Mouse (Mus musculus) urinary bladder, adult 18-20 months (tissue): ENCODE data around the gene Gdnf.

Experiments
- DNase-seq, 2 experiments: peaks; one replicate each; pipeline ENCODE4 v3.0.0; 2022; ENCODE audit warnings: low spot score in 2 of 2, mixed read lengths in 2 of 2

The Gdnf gene

GRCm38 (mm10) chr15:7810556-7811252 is at the start of gene Gdnf:
Gene Gdnf, plus strand, starts transcription at chr15:7810846.
- no peak for DNase-seq

GRCm38 (mm10) chr15:7767166-7767565 is 43.5 kb upstream of the Gdnf start:
- DNase-seq = no peak

- DNase-seq = no peak
Observed at GRCm38 (mm10) chr15:7772983-7773382, 37.7 kb upstream of the Gdnf start.

GRCm38 (mm10) chr15:7781517-7781916 is 29.1 kb upstream of the Gdnf start:
- DNase-seq = no peak

- no peak for DNase-seq
Observed at GRCm38 (mm10) chr15:7809841-7810391, 730 bp upstream of the Gdnf start.

- DNase-seq = no peak
Observed at GRCm38 (mm10) chr15:7811253-7811625, 593 bp downstream of the Gdnf start.

GRCm38 (mm10) chr15:7811856-7812733 is 1.4 kb downstream of the Gdnf start:
- DNase-seq = no peak

GRCm38 (mm10) chr15:7812872-7813530 is 2.4 kb downstream of the Gdnf start:
- DNase-seq = peak; percentile 31 to 72

- DNase-seq = no peak
Observed at GRCm38 (mm10) chr15:7813531-7814370, 3.1 kb downstream of the Gdnf start.

GRCm38 (mm10) chr15:7814371-7814680 is 3.7 kb downstream of the Gdnf start:
- no peak for DNase-seq

GRCm38 (mm10) chr15:7814917-7815316 is 4.3 kb downstream of the Gdnf start:
- no peak for DNase-seq

- DNase-seq = no peak
Observed at GRCm38 (mm10) chr15:7815521-7815944, 4.9 kb downstream of the Gdnf start.

GRCm38 (mm10) chr15:7823886-7824285 is 13.2 kb downstream of the Gdnf start:
- DNase-seq = no peak

- DNase-seq = no peak
Observed at GRCm38 (mm10) chr15:7825530-7825929, 14.9 kb downstream of the Gdnf start.

GRCm38 (mm10) chr15:7835404-7835803 is 24.8 kb downstream of the Gdnf start:
- no peak for DNase-seq

- no peak for DNase-seq
Observed at GRCm38 (mm10) chr15:7838060-7838920, 27.6 kb downstream of the Gdnf start.

GRCm38 (mm10) chr15:7838921-7839309 is 28.3 kb downstream of the Gdnf start:
- DNase-seq = no peak

GRCm38 (mm10) chr15:7841664-7842063 is 31.0 kb downstream of the Gdnf start:
- DNase-seq = no peak

- DNase-seq = no peak
Observed at GRCm38 (mm10) chr15:7842398-7842797, 31.8 kb downstream of the Gdnf start.

- no peak for DNase-seq
Observed at GRCm38 (mm10) chr15:7857418-7857817, 46.8 kb downstream of the Gdnf start.
